Mouse (Mus musculus) layer of hippocampus, adult 18-20 months (tissue): ENCODE measurements around the gene Ccdc14. TPM values are rescaled to one million over a fixed set of nuclear protein-coding genes. Genes with fewer than 3 reads are reported as not detected.

ENCODE experiments used
- total RNA-seq, 2 experiments: library from RNA; stranded (reverse); gene quantifications; 2 replicates each; pipeline ENCODE4 v1.2.3; 2021

Ccdc14 gene
- total RNA-seq, 2 experiments from 2014 or later = 2.2 to 2.7 TPM

Other genes starting within 250 kb of the Ccdc14 start
- gene Kalrn, start 117.1 kb upstream of the Ccdc14 start, total RNA-seq = 100 to 1,000 TPM; 468 to 527 TPM
- gene Ropn1, start 40.7 kb upstream of the Ccdc14 start, total RNA-seq = not detected
- gene Mylk, start 54.6 kb downstream of the Ccdc14 start, total RNA-seq = 10 to 100 TPM; 13.8 to 14.8 TPM